Mouse (Mus musculus): Measurements from ENCODE around the gene Atg9a.

GRCm38 (mm10) chr1:75180741-75181140, 11.3 kb downstream of the Atg9a start:
- TF ChIP-seq POLR2A (IDR thresholded peaks at IDR 0.05; ENCODE audit: borderline replicate concordance, control insufficient read depth, low read depth, low read length) (no peak), CTCF (IDR thresholded peaks at IDR 0.05; ENCODE audit: control insufficient read depth, insufficient read depth, low read length) (no peak)
